Mouse (Mus musculus) stomach, postnatal 0 days (tissue): ENCODE results near the gene Nsd1. TPM values are rescaled to one million over a fixed set of nuclear protein-coding genes. Genes with fewer than 3 reads are reported as not detected.

Experiments used
- ATAC-seq: fragments of 200-750 bp; cut with Nextera tagmentation; 2 replicates; pipeline ENCODE4 v1.8.0; 2017; ENCODE audit not compliant: low FRiP score, low TSS enrichment
- DNase-seq: peaks from one replicate; pipeline ENCODE4 v3.0.0-alpha.2; 2016; ENCODE audit warnings: low spot score
- H3K27ac ChIP-seq: fragments of 300-500 bp; sonication (generic); replicated peaks from 2 replicates; pipeline ENCODE4 v1.5.1; 2014; ENCODE audit warnings: mild to moderate bottlenecking, control low read depth
- H3K27me3 ChIP-seq: fragments of 300-500 bp; sonication (generic); 2 replicates; pipeline ENCODE4 v1.6.1; 2014; ENCODE audit warnings: low read length; ENCODE audit not compliant: control insufficient read depth, insufficient read depth
- H3K36me3 ChIP-seq: fragments of 300-500 bp; sonication (generic); 2 replicates; pipeline ENCODE4 v1.6.1; 2014; ENCODE audit warnings: low read length, mixed read lengths; ENCODE audit not compliant: control insufficient read depth, insufficient read depth
- H3K4me1 ChIP-seq: fragments of 300-500 bp; sonication (generic); replicated peaks from 2 replicates; pipeline ENCODE4 v1.6.1; 2014; ENCODE audit warnings: antibody characterized with exemption; ENCODE audit not compliant: control insufficient read depth, insufficient read depth
- H3K4me2 ChIP-seq: fragments of 300-500 bp; sonication (generic); replicated peaks from 2 replicates; pipeline ENCODE4 v1.6.1; 2014; ENCODE audit warnings: low read depth, mild to moderate bottlenecking, control low read depth, moderate library complexity
- H3K4me3 ChIP-seq: fragments of 300-500 bp; sonication (generic); 2 replicates; pipeline ENCODE4 v1.5.1; 2014; ENCODE audit warnings: low read depth, low read length, control low read depth
- H3K9ac ChIP-seq: fragments of 300-500 bp; sonication (generic); 2 replicates; pipeline ENCODE4 v1.6.1; 2014; ENCODE audit warnings: mild to moderate bottlenecking, low read length, control low read depth, mixed read lengths
- H3K9me3 ChIP-seq: fragments of 300-500 bp; sonication (generic); 2 replicates; pipeline ENCODE4 v1.6.1; 2016; ENCODE audit warnings: low read length; ENCODE audit not compliant: control insufficient read depth
- CTCF ChIP-seq: IDR thresholded peaks from 2 replicates; pipeline ENCODE4 v1.5.1; 2016; ENCODE audit warnings: antibody characterized with exemption, low read depth, mild to moderate bottlenecking, moderate library complexity
- EP300 ChIP-seq: optimal IDR thresholded peaks from 2 replicates; pipeline ENCODE3; 2016; ENCODE audit warnings: antibody characterized with exemption
- WGBS: fragments of 180-500 bp; shearing (Covaris S2); extraction: QIAGEN DNeasy Blood & Tissue Kit; methylation state at CpG from one replicate; pipeline ENCODE4 v1.1.7; 2014; 5-methylcytosine and 5-hydroxymethylcytosine counted together
- polyA plus RNA-seq: library from polyadenylated mRNA; unstranded; fragments of >200 nt; fragmentation: Nextera tagmentation; extraction: Ambion mirVana; gene quantifications from 2 replicates; pipeline ENCODE4 v1.2.1, GENCODE M21; 2015

Nsd1 gene
- polyA plus RNA-seq, 1 experiment from 2014 or later: 35.0 TPM

DNA sequence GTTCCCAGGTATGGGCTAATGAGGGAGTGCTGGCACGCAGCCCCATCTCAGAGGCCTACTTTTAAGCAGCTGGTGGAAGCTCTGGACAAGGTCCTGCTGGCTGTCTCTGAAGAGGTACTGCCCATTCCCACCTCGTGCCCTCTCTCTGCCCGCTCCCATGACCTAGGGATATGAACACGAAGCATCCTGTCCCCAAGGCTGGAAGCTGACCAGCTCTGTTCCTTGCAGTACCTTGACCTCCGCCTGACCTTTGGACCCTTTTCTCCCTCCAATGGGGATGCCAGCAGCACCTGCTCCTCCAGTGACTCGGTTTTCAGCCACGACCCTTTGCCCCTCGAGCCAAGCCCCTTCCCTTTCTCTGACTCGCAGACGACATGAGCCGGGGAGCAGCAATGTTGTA is 41.8 kb upstream of the Nsd1 start:
- TF ChIP-seq EP300 (no peak), CTCF (no peak)
- peaks cover 7% of the 10 kb centered on the region for H3K4me1 ChIP-seq
- no peaks in the 10 kb centered on the region for H3K27me3 ChIP-seq
- no peak for ATAC-seq
- WGBS: 71% methylated on average over 11 of the region's 11 CpGs
- DNase-seq: no peak
- H3K36me3 ChIP-seq: no peaks in the 10 kb centered on the region
- H3K4me2 ChIP-seq: no peak overlapping the region
- H3K9me3 ChIP-seq: no peaks in the 10 kb centered on the region
- H3K9ac ChIP-seq: no peak overlapping the region
- H3K27ac ChIP-seq: no peak overlapping the region
- H3K4me3 ChIP-seq: no peak overlapping the region

DNA sequence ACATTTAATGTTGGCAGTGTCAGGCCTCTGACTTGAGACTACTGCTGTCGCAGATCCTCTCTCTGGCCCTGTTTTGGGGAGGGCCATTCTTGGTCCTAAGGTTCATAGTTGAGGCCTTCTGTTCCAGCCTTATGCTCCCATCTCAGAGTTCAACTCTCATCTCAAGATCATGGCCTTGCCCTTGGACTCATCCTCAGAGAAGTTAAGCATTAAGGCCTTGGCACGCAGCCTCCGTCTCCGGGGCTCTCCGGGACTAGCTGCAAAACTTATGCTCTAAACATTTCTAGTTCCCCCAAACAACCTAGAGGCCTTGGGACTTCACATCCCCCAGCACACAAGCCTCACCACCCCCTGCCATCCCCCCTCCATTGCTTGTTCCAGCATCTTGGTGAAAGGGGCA is 41.3 kb upstream of the Nsd1 start:
- Histone ChIP-seq H3K9ac (no peak overlapping the region), H3K27ac (peak overlapping the region; percentile 49), H3K4me3 (no peak overlapping the region), H3K27me3 (no peaks in the 10 kb centered on the region), H3K4me2 (no peak overlapping the region), H3K4me1 (peaks cover 7% of the 10 kb centered on the region), H3K9me3 (no peaks in the 10 kb centered on the region), H3K36me3 (no peaks in the 10 kb centered on the region)
- no peak for DNase-seq
- TF ChIP-seq EP300 (no peak), CTCF (no peak)
- ATAC-seq: no peak
- WGBS: 69% methylated on average over 5 of the region's 5 CpGs

DNA sequence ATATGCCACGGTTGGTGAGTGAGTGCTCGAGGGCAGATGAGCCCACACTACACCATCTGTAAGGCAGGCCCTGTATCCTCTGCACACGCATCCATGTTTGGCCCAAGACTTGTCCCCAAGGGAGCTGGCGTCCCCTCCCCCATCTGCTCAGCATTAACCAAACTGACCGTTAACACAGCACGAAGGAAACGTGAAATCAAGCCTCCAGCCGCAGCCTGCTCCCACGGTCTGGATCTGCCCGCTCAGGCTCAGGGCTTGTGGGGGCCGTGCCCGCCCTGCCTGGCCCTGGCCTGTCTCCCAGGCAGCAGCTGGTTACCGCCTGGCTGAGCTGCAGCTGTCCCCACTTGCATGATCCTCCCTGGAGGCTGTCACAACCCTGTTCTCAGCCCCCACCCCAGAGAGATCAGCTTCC is 40.6 kb upstream of the Nsd1 start:
- Histone ChIP-seq H3K4me3 (no peak overlapping the region), H3K36me3 (no peaks in the 10 kb centered on the region), H3K4me1 (peaks cover 7% of the 10 kb centered on the region), H3K4me2 (no peak overlapping the region), H3K9ac (no peak overlapping the region), H3K27me3 (no peaks in the 10 kb centered on the region), H3K27ac (peak overlapping the region; percentile 49), H3K9me3 (no peaks in the 10 kb centered on the region)
- 59% methylated on average over 13 of the region's 13 CpGs for WGBS
- TF ChIP-seq CTCF (no peak), EP300 (no peak)
- peak; percentile 63; the same call in 1 of the 2 replicates for ATAC-seq
- DNase-seq: peak; percentile 35

DNA sequence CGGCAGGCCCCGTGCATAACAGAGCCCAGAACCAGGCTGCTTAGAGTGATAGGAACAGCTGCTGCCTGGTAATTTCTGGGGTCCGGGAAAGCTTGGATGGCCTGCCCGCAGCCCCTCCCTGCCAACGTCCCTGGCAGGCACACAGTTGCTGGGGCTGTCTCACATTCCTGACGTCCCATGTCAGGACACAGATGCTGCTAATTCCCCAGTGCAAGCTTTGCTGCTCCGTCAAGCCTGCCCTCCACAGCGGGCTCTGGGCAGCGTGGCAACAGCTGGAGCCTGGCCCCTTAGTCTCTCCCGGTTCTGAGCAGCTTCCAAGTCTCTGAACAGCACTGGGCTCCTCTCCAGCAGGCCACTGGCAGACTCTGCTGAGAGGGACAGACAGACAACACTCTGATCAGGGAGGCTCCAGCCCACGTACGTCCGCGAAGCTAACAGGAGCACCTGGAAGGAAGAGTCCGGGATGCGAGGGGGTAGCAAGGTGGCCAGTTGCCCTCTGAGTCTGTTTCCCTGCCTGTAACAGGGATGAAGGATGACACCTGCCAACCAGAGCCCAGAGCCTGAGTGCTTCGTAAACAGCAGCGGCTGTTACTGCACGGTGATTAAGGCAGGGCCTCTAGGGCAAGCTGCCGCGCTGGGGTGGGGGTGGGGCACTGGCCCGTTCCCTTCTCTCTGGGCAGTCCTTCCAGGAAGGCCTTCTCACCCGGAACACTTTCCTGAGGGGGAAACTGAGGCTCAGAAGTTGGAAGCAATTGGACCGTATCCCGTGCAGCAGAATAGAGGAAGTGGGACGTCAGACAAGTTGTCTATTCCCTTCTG is 37.9 kb upstream of the Nsd1 start:
- ATAC-seq: peak; percentile 53
- peaks cover 7% of the 10 kb centered on the region for H3K4me1 ChIP-seq
- H3K4me3 ChIP-seq: no peak overlapping the region
- peak; percentile 57 for DNase-seq
- H3K27me3 ChIP-seq: no peaks in the 10 kb centered on the region
- no peak for TF ChIP-seq CTCF
- no peak for TF ChIP-seq EP300
- no peaks in the 10 kb centered on the region for H3K36me3 ChIP-seq
- WGBS: 13% methylated on average over 26 of the region's 26 CpGs
- H3K4me2 ChIP-seq: peak overlapping the region; percentile 49
- H3K9me3 ChIP-seq: no peaks in the 10 kb centered on the region
- H3K27ac ChIP-seq: peak overlapping the region; percentile 76
- peak overlapping the region; percentile 43 for H3K9ac ChIP-seq

DNA sequence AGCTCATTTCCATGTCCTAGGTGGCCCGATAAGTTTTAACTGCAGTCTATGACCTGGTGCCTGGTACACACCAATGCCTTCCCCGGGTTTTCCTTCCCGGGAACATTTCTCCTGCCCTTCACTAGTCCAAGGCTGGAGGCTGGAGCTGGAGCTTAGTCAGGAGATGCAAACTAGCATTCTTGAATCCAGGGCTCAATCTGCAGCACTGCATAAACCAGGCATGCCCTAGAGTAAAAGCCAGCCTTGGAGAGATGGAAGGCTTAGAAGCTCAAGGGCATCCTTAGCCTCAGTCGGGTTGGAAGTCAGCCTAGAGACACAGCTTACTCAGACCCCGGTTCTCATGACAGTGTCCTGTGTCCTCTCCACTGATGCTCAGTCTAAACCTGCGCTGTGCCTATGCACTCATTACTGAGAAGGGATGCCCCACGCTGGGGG is 37.2 kb upstream of the Nsd1 start:
- no peak overlapping the region for H3K4me3 ChIP-seq
- WGBS: 40% methylated on average over 7 of the region's 7 CpGs
- peak overlapping the region; percentile 49; the same call in 1 of the 2 replicates for H3K4me2 ChIP-seq
- H3K9me3 ChIP-seq: no peaks in the 10 kb centered on the region
- no peak overlapping the region; the same call in 1 of the 2 replicates for H3K27ac ChIP-seq
- DNase-seq: no peak
- no peak for ATAC-seq
- no peaks in the 10 kb centered on the region for H3K36me3 ChIP-seq
- H3K27me3 ChIP-seq: no peaks in the 10 kb centered on the region
- H3K9ac ChIP-seq: peak overlapping the region; percentile 43
- H3K4me1 ChIP-seq: peaks cover 7% of the 10 kb centered on the region
- TF ChIP-seq CTCF: no peak
- no peak for TF ChIP-seq EP300

DNA sequence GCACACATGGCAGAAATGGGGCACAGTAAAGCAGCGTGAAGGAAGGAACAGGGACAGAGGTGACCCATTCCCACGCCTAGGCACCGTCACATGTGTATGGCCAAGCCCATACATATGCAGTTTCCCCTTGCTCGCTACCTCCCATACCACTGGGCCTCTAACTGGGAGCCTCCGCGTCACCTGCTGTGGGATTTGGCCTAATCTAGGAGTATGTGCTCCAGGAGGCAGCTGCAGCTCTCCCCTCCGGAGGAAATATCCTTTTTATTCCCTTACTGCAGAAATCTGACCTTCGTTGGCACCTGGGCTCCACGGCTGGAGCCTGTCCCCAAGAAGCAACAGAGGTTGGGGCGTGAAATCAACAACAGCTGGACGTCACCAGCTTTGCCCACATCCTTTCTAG is 35.2 kb upstream of the Nsd1 start:
- Histone ChIP-seq H3K4me1 (peaks cover 7% of the 10 kb centered on the region), H3K27ac (no peak overlapping the region), H3K4me3 (no peak overlapping the region), H3K27me3 (no peaks in the 10 kb centered on the region), H3K36me3 (no peaks in the 10 kb centered on the region), H3K9me3 (no peaks in the 10 kb centered on the region), H3K9ac (no peak overlapping the region), H3K4me2 (no peak overlapping the region)
- DNase-seq (no peak), ATAC-seq (no peak)
- TF ChIP-seq CTCF (no peak), EP300 (no peak)
- WGBS: 87% methylated on average over 11 of the region's 11 CpGs
